ENCODE assay signal across 17 mouse cellular contexts in genomic region chr12:35232322-35232673, GRCm38 (mm10).
DNase-seq lines count a peak whose midpoint lies in the region; ATAC-seq and TF ChIP-seq lines count a peak whose summit lies in the region.
"Had no signal": no experiment of that assay in that cellular context is flagged by ENCODE, and none has a peak within 500 bp of the region (broad histone marks: within the 10 kb centered on the region; RNA-seq: fewer than 3 reads in every experiment).

No protein-coding gene starts in this region.

- H3K4me2 ChIP-seq in forebrain, embryonic 11.5 days (ENCODE audit: low read depth, low read length, severe bottlenecking): no peak overlapping the region
- H3K4me2 ChIP-seq in forebrain, postnatal 0 days (ENCODE audit: low read depth): no peak overlapping the region
- no peak overlapping the region for H3K4me2 ChIP-seq in neural tube, embryonic 14.5 days (ENCODE audit: low read depth, low read length)
- H3K4me2 ChIP-seq in stomach, postnatal 0 days (replicated peaks; ENCODE audit: low read depth): no peak overlapping the region
- H3K4me2 ChIP-seq: heart, embryonic 11.5 days; liver, embryonic 11.5 days had no signal

- no peaks in the 10 kb centered on the region for H3K4me1 ChIP-seq in forebrain, embryonic 11.5 days (replicated peaks; ENCODE audit: control insufficient read depth, insufficient read depth, low read length)
- H3K4me1 ChIP-seq in forebrain, embryonic 10.5 days: no peaks in the 10 kb centered on the region
- H3K4me1 ChIP-seq in forebrain, postnatal 0 days (ENCODE audit: insufficient read depth): no peaks in the 10 kb centered on the region
- H3K4me1 ChIP-seq in neural tube, embryonic 14.5 days (ENCODE audit: control insufficient read depth, insufficient read depth, low read length): no peaks in the 10 kb centered on the region
- H3K4me1 ChIP-seq in stomach, postnatal 0 days (replicated peaks; ENCODE audit: control insufficient read depth, insufficient read depth): no peaks in the 10 kb centered on the region

- no peak for DNase-seq in forebrain, embryonic 11.5 days (ENCODE audit: low spot score)
- DNase-seq in forebrain, embryonic 10.5 days (ENCODE audit: extremely low spot score, low spot score): no peak
- DNase-seq in right cerebral cortex, postnatal 10 days (ENCODE audit: low spot score in 2 of 2): peak; percentile 31 to 35
- no peak for DNase-seq in right cerebral cortex, postnatal 25 days
- peak; percentile 59 for DNase-seq in forebrain, postnatal 0 days
- DNase-seq in stomach, postnatal 0 days (ENCODE audit: low spot score): no peak
- DNase-seq: embryo, embryonic 11 days; gastrocnemius, postnatal 36 days; heart, postnatal 4 days; kidney, adult 2 months; kidney, postnatal 25 days had no signal

- no peak overlapping the region for H3K4me3 ChIP-seq in forebrain, embryonic 11.5 days (ENCODE audit: low read depth, low read length)
- H3K4me3 ChIP-seq in forebrain, embryonic 10.5 days: no peak overlapping the region
- H3K4me3 ChIP-seq in forebrain, postnatal 0 days (ENCODE audit: low read depth, low read length): no peak overlapping the region
- no peak overlapping the region for H3K4me3 ChIP-seq in neural tube, embryonic 14.5 days (ENCODE audit: low read depth, low read length)
- no peak overlapping the region for H3K4me3 ChIP-seq in stomach, postnatal 0 days (ENCODE audit: low read depth, low read length)
- H3K4me3 ChIP-seq: megakaryocyte, embryonic 14.5 days had no signal

- TF ChIP-seq CTCF in forebrain, postnatal 0 days (IDR thresholded peaks at IDR 0.05; ENCODE audit: low read depth): no peak
- no peak for TF ChIP-seq CTCF in stomach, postnatal 0 days (IDR thresholded peaks at IDR 0.05; ENCODE audit: low read depth)

- TF ChIP-seq EP300 in stomach, postnatal 0 days (optimal IDR thresholded peaks at IDR 0.05): no peak

- H3K9me3 ChIP-seq in forebrain, embryonic 11.5 days (ENCODE audit: control insufficient read depth, low read length): no peaks in the 10 kb centered on the region
- H3K9me3 ChIP-seq in forebrain, embryonic 10.5 days: no peaks in the 10 kb centered on the region
- no peaks in the 10 kb centered on the region for H3K9me3 ChIP-seq in forebrain, postnatal 0 days (ENCODE audit: low read length)
- H3K9me3 ChIP-seq in neural tube, embryonic 14.5 days (ENCODE audit: control insufficient read depth, low read length): no peaks in the 10 kb centered on the region
- no peaks in the 10 kb centered on the region for H3K9me3 ChIP-seq in stomach, postnatal 0 days (ENCODE audit: control insufficient read depth, low read length)
- H3K9me3 ChIP-seq: megakaryocyte, embryonic 14.5 days had no signal

- ATAC-seq in forebrain, embryonic 11.5 days (replicated peaks; ENCODE audit: low FRiP score): peak; percentile 44; the same call in 1 of the 2 replicates
- ATAC-seq in forebrain, postnatal 0 days: peak; percentile 53
- peak; percentile 81 for ATAC-seq in neural tube, embryonic 14.5 days (ENCODE audit: low read depth)
- ATAC-seq in inflammation-experienced regulatory T-cells, adult 6 months: no peak
- no peak for ATAC-seq in stomach, postnatal 0 days (ENCODE audit: low FRiP score, low TSS enrichment)
- ATAC-seq: Patski had no signal

- no peak overlapping the region for H3K9ac ChIP-seq in forebrain, embryonic 11.5 days (ENCODE audit: low read length)
- H3K9ac ChIP-seq in forebrain, postnatal 0 days: no peak overlapping the region
- H3K9ac ChIP-seq in neural tube, embryonic 14.5 days (replicated peaks; ENCODE audit: low read depth, low read length): no peak overlapping the region
- H3K9ac ChIP-seq in stomach, postnatal 0 days (ENCODE audit: low read length): no peak overlapping the region

- WGBS in forebrain, embryonic 11.5 days: 65% methylated on average over 2 of the region's 2 CpGs
- 88% methylated on average over 2 of the region's 2 CpGs for WGBS in forebrain, embryonic 10.5 days
- 14% methylated on average over 2 of the region's 2 CpGs for WGBS in forebrain, postnatal 0 days
- 33% methylated on average over 2 of the region's 2 CpGs for WGBS in neural tube, embryonic 14.5 days
- WGBS in stomach, postnatal 0 days: 78% methylated on average over 2 of the region's 2 CpGs

- H3K27ac ChIP-seq in forebrain, embryonic 11.5 days (ENCODE audit: low read depth, low read length): no peak overlapping the region
- no peak overlapping the region for H3K27ac ChIP-seq in forebrain, embryonic 10.5 days
- no peak overlapping the region for H3K27ac ChIP-seq in forebrain, postnatal 0 days (ENCODE audit: low read depth, low read length)
- peak overlapping the region; percentile 28; the same call in 1 of the 2 replicates for H3K27ac ChIP-seq in neural tube, embryonic 14.5 days (ENCODE audit: low read depth, low read length)
- H3K27ac ChIP-seq in stomach, postnatal 0 days (replicated peaks): no peak overlapping the region

- no peaks in the 10 kb centered on the region for H3K27me3 ChIP-seq in forebrain, embryonic 11.5 days (ENCODE audit: control insufficient read depth, insufficient read depth, low read length)
- no peaks in the 10 kb centered on the region for H3K27me3 ChIP-seq in forebrain, embryonic 10.5 days (ENCODE audit: poor library complexity, severe bottlenecking)
- no peaks in the 10 kb centered on the region for H3K27me3 ChIP-seq in forebrain, postnatal 0 days (ENCODE audit: insufficient read depth, low read length)
- no peaks in the 10 kb centered on the region for H3K27me3 ChIP-seq in neural tube, embryonic 14.5 days (ENCODE audit: control insufficient read depth, insufficient read depth, low read length)
- no peaks in the 10 kb centered on the region for H3K27me3 ChIP-seq in stomach, postnatal 0 days (ENCODE audit: control insufficient read depth, insufficient read depth, low read length)
- H3K27me3 ChIP-seq: megakaryocyte, embryonic 14.5 days; Patski had no signal

- H3K36me3 ChIP-seq in forebrain, embryonic 11.5 days (ENCODE audit: control insufficient read depth, insufficient read depth, low read length): no peaks in the 10 kb centered on the region
- no peaks in the 10 kb centered on the region for H3K36me3 ChIP-seq in forebrain, embryonic 10.5 days (replicated peaks)
- H3K36me3 ChIP-seq in forebrain, postnatal 0 days (ENCODE audit: insufficient read depth): no peaks in the 10 kb centered on the region
- no peaks in the 10 kb centered on the region for H3K36me3 ChIP-seq in neural tube, embryonic 14.5 days (ENCODE audit: control insufficient read depth, insufficient read depth, low read length)
- H3K36me3 ChIP-seq in stomach, postnatal 0 days (ENCODE audit: control insufficient read depth, insufficient read depth, low read length): no peaks in the 10 kb centered on the region

Comparison
In these comparisons a context has a peak if more than half of its experiments do, and no peak if none do; other contexts are left out.
1. DNase-seq: peak in right cerebral cortex, postnatal 10 days (2 of 2) and forebrain, postnatal 0 days (single experiment); none in forebrain, embryonic 11.5 days (single experiment), forebrain, embryonic 10.5 days (single experiment), right cerebral cortex, postnatal 25 days (single experiment) and stomach, postnatal 0 days (single experiment).
2. ATAC-seq: peak in forebrain, embryonic 11.5 days (single experiment), forebrain, postnatal 0 days (single experiment) and neural tube, embryonic 14.5 days (single experiment); none in inflammation-experienced regulatory T-cells, adult 6 months (single experiment) and stomach, postnatal 0 days (single experiment).